Mouse (Mus musculus): ENCODE measurements around the gene Dlx3.

GRCm38 (mm10) chr11:95161708-95162107 lies 41.8 kb downstream of the Dlx3 start:
- no peak for TF ChIP-seq EP300 (optimal IDR thresholded peaks at IDR 0.05)
- no peak for TF ChIP-seq CTCF (IDR thresholded peaks at IDR 0.05; ENCODE audit: low read depth)

Data from stomach, postnatal 0 days (tissue).